Comparison of ENCODE assay signal across 8 mouse cellular contexts in genomic region chr11:78115367-78116145, GRCm38 (mm10). TPM values are rescaled to one million over a fixed set of nuclear protein-coding genes. Genes with fewer than 3 reads are reported as not detected.
DNase-seq lines count a peak whose midpoint lies in the region; ATAC-seq lines count a peak whose summit lies in the region.

No protein-coding gene starts in this region.

- peak overlapping the region; percentile 61 for H3K9ac ChIP-seq in intestine, embryonic 14.5 days (ENCODE audit: low read length)

- H3K27ac ChIP-seq in intestine, embryonic 14.5 days (ENCODE audit: low read depth), result peak overlapping the region; percentile 57

- peak; percentile 100 for ATAC-seq in intestine, embryonic 14.5 days (replicated peaks; ENCODE audit: low FRiP score, low TSS enrichment, low read depth)

- no peaks in the 10 kb centered on the region for H3K27me3 ChIP-seq in intestine, embryonic 14.5 days (replicated peaks; ENCODE audit: control insufficient read depth, insufficient read depth, low read length)

- H3K9me3 ChIP-seq in intestine, embryonic 14.5 days (ENCODE audit: control insufficient read depth, low read length), result no peaks in the 10 kb centered on the region

- intact Hi-C loops in gastrocnemius, postnatal 14 days (cut with DNase I; ENCODE audit: low total_unique reads), result no loop called here
- intact Hi-C loops in left cerebral cortex, postnatal 14 days (cut with DNase I), result no loop called here

- DNase-seq in adipocyte (ENCODE audit: low spot score), result peak; percentile 96
- DNase-seq in embryo, embryonic 10 days (ENCODE audit: low spot score), result peak; percentile 94
- DNase-seq in gastrocnemius, postnatal 14 days, result peak; percentile 96
- DNase-seq in intestine, embryonic 14.5 days (ENCODE audit: low spot score), result peak; percentile 92
- DNase-seq in left cerebral cortex, postnatal 14 days (ENCODE audit: low spot score in 2 of 2), result peak; percentile 93 to 96
- DNase-seq in mesoderm, embryonic 11.5 days (ENCODE audit: low read depth, low spot score), result peak; percentile 97
- DNase-seq in right cerebral cortex, postnatal 36 days (ENCODE audit: low spot score in 2 of 2), result peak; percentile 91 to 94
- peak; percentile 98 for DNase-seq in yolk sac, embryonic 10.5 days (ENCODE audit: low spot score)

- WGBS in intestine, embryonic 14.5 days, result 1% methylated on average over 37 of the region's 37 CpGs

- peak overlapping the region; percentile 62 for H3K4me3 ChIP-seq in intestine, embryonic 14.5 days (ENCODE audit: low read depth, low read length)

- H3K4me2 ChIP-seq in intestine, embryonic 14.5 days (ENCODE audit: low read length), result peak overlapping the region; percentile 70

- no peaks in the 10 kb centered on the region for H3K36me3 ChIP-seq in intestine, embryonic 14.5 days (ENCODE audit: control insufficient read depth, insufficient read depth, low read length)

- H3K4me1 ChIP-seq in intestine, embryonic 14.5 days (replicated peaks; ENCODE audit: control insufficient read depth, insufficient read depth, low read length), result peaks cover 14% of the 10 kb centered on the region; the same call in 1 of the 2 replicates

RNA-seq across cellular contexts. Expression of gene Fam222b, which starts 21.1 kb away (rescaled TPM):
- total RNA-seq in gastrocnemius, postnatal 14 days (2021), result 1 to 10 TPM; 6.5 to 7.4 TPM
- polyA plus RNA-seq in intestine, embryonic 14.5 days (2014; fragmentation: Nextera tagmentation; extraction: Ambion mirVana), result 13.4 and 17.8 TPM in 2 replicates
- 10 to 100 TPM; 28.8 to 29.9 TPM for total RNA-seq in left cerebral cortex, postnatal 14 days (2021)

RNA-seq across cellular contexts. Expression of gene Eral1, which starts 35.4 kb away (rescaled TPM):
- total RNA-seq in gastrocnemius, postnatal 14 days (2021), result 10 to 100 TPM; 18.9 to 22.2 TPM
- polyA plus RNA-seq in intestine, embryonic 14.5 days (2014; fragmentation: Nextera tagmentation; extraction: Ambion mirVana), result 32.4 and 38.0 TPM in 2 replicates
- total RNA-seq in left cerebral cortex, postnatal 14 days (2021), result 10 to 100 TPM; 18.9 to 19.5 TPM

RNA-seq across cellular contexts. Expression of gene Traf4, which starts 49.8 kb away (rescaled TPM):
- total RNA-seq in gastrocnemius, postnatal 14 days (2021), result 10 to 100 TPM in 1 of 2 experiments, 1 to 10 TPM in 1; 7.6 to 10.2 TPM
- 61.7 and 65.3 TPM in 2 replicates for polyA plus RNA-seq in intestine, embryonic 14.5 days (2014; fragmentation: Nextera tagmentation; extraction: Ambion mirVana)
- total RNA-seq in left cerebral cortex, postnatal 14 days (2021), result 10 to 100 TPM; 20.7 to 23.3 TPM

Comparison
In these comparisons a context has a peak if more than half of its experiments do, and no peak if none do; other contexts are left out.
1. Peak in every context shown above with its lines: DNase-seq, ATAC-seq, H3K4me3 ChIP-seq and H3K27ac ChIP-seq.